Mouse (Mus musculus) forebrain, embryonic 14.5 days (tissue): ENCODE results near the gene Pcdh9. TPM values are rescaled to one million over a fixed set of nuclear protein-coding genes. Genes with fewer than 3 reads are reported as not detected.

Source experiments
- ATAC-seq: fragments of 200-750 bp; cut with Nextera tagmentation; 2 replicates; pipeline ENCODE4 v1.8.0; 2017; ENCODE audit warnings: mild to moderate bottlenecking, moderate library complexity
- DNase-seq: peaks from one replicate; pipeline ENCODE4 v3.0.0-alpha.2; 2015; ENCODE audit warnings: low spot score
- H3K27ac ChIP-seq: fragments of 300-500 bp; sonication (generic); 2 replicates; pipeline ENCODE4 v1.5.1; 2014; ENCODE audit warnings: low read depth, mild to moderate bottlenecking, control low read depth, low read length, moderate library complexity
- H3K27me3 ChIP-seq: fragments of 300-500 bp; sonication (generic); replicated peaks from 2 replicates; pipeline ENCODE4 v1.6.1; 2014; ENCODE audit warnings: low read length, control low read depth, mixed read lengths; ENCODE audit not compliant: control insufficient read depth, insufficient read depth
- H3K36me3 ChIP-seq: fragments of 300-500 bp; sonication (generic); 2 replicates; pipeline ENCODE4 v1.6.1; 2014; ENCODE audit warnings: low read length, control low read depth; ENCODE audit not compliant: control insufficient read depth, insufficient read depth
- H3K4me1 ChIP-seq: fragments of 300-500 bp; sonication (generic); 2 replicates; pipeline ENCODE4 v1.6.1; 2014; ENCODE audit warnings: antibody characterized with exemption, low read length, control low read depth; ENCODE audit not compliant: control insufficient read depth, insufficient read depth
- H3K4me2 ChIP-seq: fragments of 300-500 bp; sonication (generic); 2 replicates; pipeline ENCODE4 v1.6.1; 2014; ENCODE audit warnings: mild to moderate bottlenecking, control low read depth, low read length
- H3K4me3 ChIP-seq: fragments of 300-500 bp; sonication (generic); 2 replicates; pipeline ENCODE4 v1.5.1; 2014; ENCODE audit warnings: low read depth, low read length, control low read depth
- H3K9ac ChIP-seq: fragments of 300-500 bp; sonication (generic); 2 replicates; pipeline ENCODE4 v1.6.1; 2014; ENCODE audit warnings: mild to moderate bottlenecking, low read length, control low read depth, moderate library complexity
- H3K9me3 ChIP-seq: fragments of 300-500 bp; sonication (generic); replicated peaks from 2 replicates; pipeline ENCODE4 v1.6.1; 2016; ENCODE audit warnings: low read length, control low read depth, mixed read lengths; ENCODE audit not compliant: control insufficient read depth
- WGBS: fragments of 180-500 bp; shearing (Covaris S2); extraction: QIAGEN DNeasy Blood & Tissue Kit; methylation state at CpG from one replicate; pipeline ENCODE4 v1.1.7; 2014; 5-methylcytosine and 5-hydroxymethylcytosine counted together
- polyA plus RNA-seq: library from polyadenylated mRNA; unstranded; fragments of >200 nt; fragmentation: Nextera tagmentation; extraction: Ambion mirVana; gene quantifications from 2 replicates; pipeline ENCODE4 v1.2.1, GENCODE M21; 2014

Gene Pcdh9
- polyA plus RNA-seq, 1 experiment from 2014 or later: 52.3 TPM

DNA sequence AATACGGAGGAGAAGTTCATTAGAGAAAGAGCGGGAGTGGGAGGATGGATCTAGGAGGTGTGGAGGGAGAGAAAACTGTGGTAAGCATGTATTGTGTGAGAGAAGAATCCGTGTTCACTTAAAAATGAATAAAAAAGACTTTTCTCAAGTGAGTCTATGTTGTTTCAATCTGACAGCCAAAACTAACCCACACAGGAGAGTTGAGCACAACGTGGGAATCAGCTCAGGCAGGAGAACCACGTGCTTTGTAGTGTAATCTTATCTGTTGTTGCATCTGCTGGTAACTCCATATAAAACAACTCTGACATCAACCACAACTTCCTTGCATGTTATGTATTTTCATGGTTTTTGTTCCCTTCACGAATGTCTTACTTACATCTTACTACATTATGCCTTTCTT lies 58.0 kb downstream of the Pcdh9 start:
- 90% methylated on average over 6 of the region's 6 CpGs for WGBS
- Histone ChIP-seq H3K27me3 (no peaks in the 10 kb centered on the region), H3K9ac (no peak overlapping the region), H3K4me2 (no peak overlapping the region), H3K27ac (no peak overlapping the region), H3K4me3 (no peak overlapping the region), H3K9me3 (no peaks in the 10 kb centered on the region), H3K36me3 (no peaks in the 10 kb centered on the region), H3K4me1 (no peaks in the 10 kb centered on the region)
- ATAC-seq (no peak), DNase-seq (no peak)

DNA sequence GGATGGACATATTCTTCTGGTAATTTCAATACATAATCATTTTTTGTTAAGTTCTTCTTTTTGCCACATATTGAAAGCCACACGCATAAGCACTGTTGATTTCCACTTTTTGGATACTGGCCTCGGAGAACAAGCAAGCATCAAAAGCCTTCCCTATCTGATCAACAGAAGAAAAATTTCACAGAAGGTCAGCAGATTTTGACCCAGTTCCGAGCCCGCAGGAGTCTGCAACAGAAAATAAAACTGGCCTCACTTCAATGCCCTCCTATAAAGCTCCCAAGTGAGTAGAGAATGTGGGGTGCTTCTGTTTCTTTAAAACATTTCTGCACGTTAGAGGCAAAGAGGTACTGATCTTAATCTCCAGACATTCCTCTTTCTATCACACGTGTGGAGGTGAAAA lies 63.3 kb downstream of the Pcdh9 start:
- WGBS: 51% methylated on average over 6 of the region's 6 CpGs
- DNase-seq (no peak), ATAC-seq (no peak)
- Histone ChIP-seq H3K27ac (no peak overlapping the region), H3K36me3 (no peaks in the 10 kb centered on the region), H3K4me2 (no peak overlapping the region), H3K9me3 (no peaks in the 10 kb centered on the region), H3K27me3 (no peaks in the 10 kb centered on the region), H3K4me3 (no peak overlapping the region), H3K9ac (no peak overlapping the region), H3K4me1 (peaks cover 8% of the 10 kb centered on the region; the same call in 1 of the 2 replicates)

DNA sequence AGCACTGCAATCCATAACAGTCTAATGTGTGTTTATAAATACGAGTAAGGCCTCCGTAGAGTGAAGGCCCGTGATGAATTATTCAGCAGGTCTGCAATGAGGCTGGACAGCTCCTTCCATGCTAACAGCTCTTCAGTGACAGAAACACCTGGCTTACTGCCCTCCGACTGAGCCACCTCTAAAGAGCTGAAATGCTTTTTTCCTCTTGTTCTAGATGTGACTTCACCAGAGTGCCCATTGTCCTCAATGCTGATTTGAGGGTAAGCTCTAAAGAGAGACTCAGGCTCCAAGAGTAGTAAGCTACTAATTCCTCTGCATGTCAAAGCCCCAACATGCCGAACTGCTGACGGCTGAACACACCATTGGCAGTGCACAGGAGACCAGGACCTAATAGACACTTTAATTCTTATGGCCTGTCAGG lies 64.4 kb downstream of the Pcdh9 start:
- 13% methylated on average over 6 of the region's 6 CpGs for WGBS
- Histone ChIP-seq H3K4me2 (no peak overlapping the region), H3K27ac (no peak overlapping the region), H3K9me3 (no peaks in the 10 kb centered on the region), H3K4me3 (no peak overlapping the region), H3K9ac (no peak overlapping the region), H3K27me3 (no peaks in the 10 kb centered on the region), H3K4me1 (peaks cover 8% of the 10 kb centered on the region; the same call in 1 of the 2 replicates), H3K36me3 (no peaks in the 10 kb centered on the region)
- ATAC-seq (peak; percentile 72), DNase-seq (peak; percentile 52)

DNA sequence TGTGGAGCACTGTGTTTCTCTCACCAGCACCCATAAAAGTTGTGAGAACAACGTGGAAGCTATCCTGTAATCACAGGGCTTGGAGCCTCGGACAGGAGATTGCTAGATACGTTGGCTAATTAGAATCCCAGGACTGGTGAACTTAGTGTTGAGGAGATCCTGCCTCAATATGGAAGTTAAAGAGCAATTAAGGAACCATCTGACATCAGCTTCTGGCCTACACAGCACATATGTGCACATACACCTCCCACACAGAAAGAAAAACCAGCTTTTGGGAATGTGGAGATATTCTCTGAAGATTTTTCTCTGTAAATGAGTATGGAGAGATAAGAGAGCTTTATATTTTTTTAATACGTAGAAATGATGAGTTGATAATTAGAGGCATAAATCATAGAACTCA lies 71.6 kb downstream of the Pcdh9 start:
- H3K9ac ChIP-seq: no peak overlapping the region
- DNase-seq (no peak), ATAC-seq (no peak)
- no peaks in the 10 kb centered on the region for H3K9me3 ChIP-seq
- no peak overlapping the region for H3K4me3 ChIP-seq
- H3K4me1 ChIP-seq: peaks cover 4% of the 10 kb centered on the region; the same call in 1 of the 2 replicates
- H3K27ac ChIP-seq: no peak overlapping the region
- 70% methylated on average over 4 of the region's 4 CpGs for WGBS
- H3K36me3 ChIP-seq: no peaks in the 10 kb centered on the region
- no peak overlapping the region for H3K4me2 ChIP-seq
- H3K27me3 ChIP-seq: no peaks in the 10 kb centered on the region

DNA sequence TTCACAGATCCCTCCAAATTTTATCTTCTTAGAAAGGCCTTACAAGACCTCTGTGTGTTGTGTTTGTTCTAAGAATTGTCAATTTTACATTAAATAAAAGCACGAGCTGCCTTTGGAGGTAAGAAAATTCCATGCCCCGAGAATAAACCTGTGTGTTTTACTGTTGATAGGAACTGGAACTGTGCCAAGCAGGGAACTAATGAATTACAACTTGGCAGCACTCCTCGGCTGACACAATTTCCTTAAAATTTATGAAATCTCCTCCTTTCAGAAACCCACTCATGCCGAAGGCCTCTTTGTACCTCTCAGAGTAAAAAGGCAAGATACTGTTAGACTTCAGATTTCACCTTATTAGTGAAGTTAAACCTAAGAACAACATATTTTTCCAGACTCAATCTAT lies 72.9 kb downstream of the Pcdh9 start:
- Histone ChIP-seq H3K4me3 (no peak overlapping the region), H3K27me3 (no peaks in the 10 kb centered on the region), H3K4me1 (peaks cover 4% of the 10 kb centered on the region; the same call in 1 of the 2 replicates), H3K9ac (no peak overlapping the region), H3K4me2 (no peak overlapping the region), H3K36me3 (no peaks in the 10 kb centered on the region), H3K27ac (no peak overlapping the region), H3K9me3 (no peaks in the 10 kb centered on the region)
- ATAC-seq (no peak), DNase-seq (peak; percentile 73)
- 18% methylated on average over 4 of the region's 4 CpGs for WGBS

DNA sequence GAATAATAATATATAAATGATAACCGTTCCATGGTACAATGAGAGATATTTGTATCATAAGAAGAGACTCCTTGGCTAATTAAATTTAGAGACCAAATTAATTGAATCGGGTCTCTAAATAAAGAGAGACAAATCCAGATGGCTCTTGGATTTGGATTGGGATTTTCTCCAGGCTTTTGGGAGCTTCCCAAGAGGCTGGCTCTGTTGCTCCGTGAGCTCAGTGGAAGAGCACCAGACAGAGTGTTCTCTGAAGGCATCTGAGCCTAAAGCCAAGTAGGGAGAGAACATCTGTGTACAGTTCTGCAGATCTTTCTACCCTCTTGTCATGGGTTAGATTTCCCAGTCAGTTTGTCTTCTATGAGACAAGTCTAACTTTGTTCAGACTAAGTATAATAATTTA lies 95.9 kb downstream of the Pcdh9 start:
- Histone ChIP-seq H3K4me3 (no peak overlapping the region), H3K4me2 (no peak overlapping the region), H3K9me3 (no peaks in the 10 kb centered on the region), H3K27ac (no peak overlapping the region), H3K27me3 (no peaks in the 10 kb centered on the region), H3K9ac (no peak overlapping the region), H3K36me3 (no peaks in the 10 kb centered on the region), H3K4me1 (no peaks in the 10 kb centered on the region)
- DNase-seq (peak; percentile 49), ATAC-seq (no peak)
- 81% methylated on average over 3 of the region's 3 CpGs for WGBS

DNA sequence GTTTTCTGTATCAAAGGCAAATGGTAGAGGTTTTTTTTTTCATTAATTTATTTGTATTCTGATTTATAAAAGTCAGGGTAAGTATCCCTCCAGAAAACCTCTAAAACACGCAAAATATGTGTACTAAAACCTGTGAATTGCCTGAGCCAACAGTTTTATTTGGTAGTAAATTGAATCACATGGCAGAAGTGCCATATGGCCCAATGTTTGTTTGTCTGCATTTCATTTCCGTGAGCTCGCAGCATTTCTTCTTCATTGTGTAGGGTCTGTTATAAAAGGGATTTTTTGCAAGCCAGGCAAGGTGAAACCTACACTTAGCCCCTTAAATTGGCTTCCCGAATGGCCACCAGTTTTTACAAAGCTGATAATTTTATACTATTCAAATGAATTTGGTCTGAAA lies 104.2 kb downstream of the Pcdh9 start:
- Histone ChIP-seq H3K4me3 (no peak overlapping the region), H3K9me3 (no peaks in the 10 kb centered on the region; the same call in 1 of the 2 replicates), H3K9ac (no peak overlapping the region), H3K27me3 (no peaks in the 10 kb centered on the region), H3K27ac (no peak overlapping the region), H3K36me3 (no peaks in the 10 kb centered on the region), H3K4me2 (no peak overlapping the region), H3K4me1 (no peaks in the 10 kb centered on the region)
- ATAC-seq: peak; percentile 26; the same call in 1 of the 2 replicates
- WGBS: 52% methylated on average over 4 of the region's 4 CpGs
- peak; percentile 55 for DNase-seq

DNA sequence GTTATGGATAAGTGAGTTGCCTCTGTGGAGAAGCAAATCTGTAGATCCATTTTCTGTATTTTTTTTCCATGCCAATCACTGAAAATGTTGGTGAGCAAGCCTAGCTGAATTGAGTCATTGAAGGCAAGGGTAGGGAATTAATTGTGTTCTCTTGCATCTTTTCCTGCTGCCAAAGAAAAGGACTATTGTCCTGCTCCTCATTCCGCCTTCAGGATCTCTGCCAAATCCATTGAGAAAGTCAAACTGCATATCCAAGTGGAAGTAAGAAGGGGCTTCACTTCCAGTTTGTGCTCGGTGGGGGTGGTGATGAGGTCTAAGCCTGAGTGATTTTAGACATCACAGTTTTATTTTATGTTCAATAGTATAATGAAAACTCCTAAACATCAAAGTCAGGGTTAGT lies 105.4 kb downstream of the Pcdh9 start:
- Histone ChIP-seq H3K4me2 (no peak overlapping the region), H3K27ac (no peak overlapping the region), H3K9ac (no peak overlapping the region), H3K9me3 (no peaks in the 10 kb centered on the region; the same call in 1 of the 2 replicates), H3K27me3 (no peaks in the 10 kb centered on the region), H3K36me3 (no peaks in the 10 kb centered on the region), H3K4me3 (no peak overlapping the region), H3K4me1 (no peaks in the 10 kb centered on the region)
- ATAC-seq (peak; percentile 65), DNase-seq (peak; percentile 75)
- WGBS: 6% methylated on average over 2 of the region's 2 CpGs

DNA sequence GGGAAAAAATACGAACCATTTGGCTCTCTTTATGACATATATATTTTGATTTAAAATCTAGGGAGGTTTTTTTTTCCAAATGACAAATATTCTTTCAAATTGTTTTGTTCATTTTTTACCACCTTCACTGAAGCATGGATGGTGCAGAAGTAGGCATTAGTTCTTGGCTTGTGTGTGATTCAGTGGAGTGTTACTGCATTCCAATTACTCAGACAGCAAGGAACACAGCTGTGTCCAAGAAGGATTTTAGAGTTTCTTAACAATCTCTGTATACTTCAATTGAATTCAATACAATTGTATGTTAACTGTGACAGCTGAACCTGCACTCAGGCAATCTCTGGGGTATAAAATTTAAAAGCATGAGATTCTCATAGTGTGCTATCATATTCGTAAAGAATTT lies 127.6 kb downstream of the Pcdh9 start:
- H3K9ac ChIP-seq: no peak overlapping the region
- no peak for DNase-seq
- ATAC-seq: no peak
- H3K4me3 ChIP-seq: no peak overlapping the region
- H3K27me3 ChIP-seq: no peaks in the 10 kb centered on the region
- no peak overlapping the region for H3K27ac ChIP-seq
- H3K36me3 ChIP-seq: no peaks in the 10 kb centered on the region
- H3K4me2 ChIP-seq: no peak overlapping the region
- WGBS: 96% methylated on average over 2 of the region's 2 CpGs
- no peaks in the 10 kb centered on the region for H3K4me1 ChIP-seq
- H3K9me3 ChIP-seq: no peaks in the 10 kb centered on the region
